Mouse (Mus musculus): Measurements from ENCODE around the gene Pced1a. TPM values are rescaled to one million over a fixed set of nuclear protein-coding genes. Genes with fewer than 3 reads are reported as not detected.

The Pced1a gene
- total and polyA plus RNA-seq, 3 experiments = 11.6 to 17.1 (median 15.3) TPM

DNA sequence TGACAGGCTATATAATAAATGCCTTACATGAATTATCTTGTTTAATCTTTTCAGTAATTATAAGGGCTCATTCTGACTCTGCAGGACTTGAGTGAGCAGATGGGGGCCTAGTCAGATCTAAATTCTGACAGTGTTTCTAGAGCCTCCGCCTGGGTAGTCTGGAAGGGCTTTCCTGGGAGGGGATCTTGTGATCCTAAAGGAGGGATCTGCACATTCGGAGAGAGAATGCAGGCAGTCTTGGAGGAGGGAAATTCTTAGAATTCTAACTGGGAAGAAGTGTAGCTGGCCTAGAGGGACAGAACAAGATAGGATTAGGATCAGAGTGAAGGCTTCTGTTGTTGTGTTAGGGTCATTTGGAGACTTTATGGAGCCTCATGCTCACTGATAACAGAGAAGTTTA lies 27.8 kb upstream of the Pced1a start:
- dilution Hi-C loops (cut with MboI; ENCODE audit: extremely low pct_ligation_motif_present, extremely low pct_unique_long_range_greater_than_20kb, low sequenced_read_pairs) (no loop called here), in situ Hi-C loops (cut with MboI; ENCODE audit: low pct_ligation_motif_present, low pct_unique_long_range_greater_than_20kb, low sequenced_read_pairs) (no loop called here)
- TF ChIP-seq MAX (IDR thresholded peaks at IDR 0.05; ENCODE audit: low read length) (no peak), JUND (conservative IDR thresholded peaks at IDR 0.05; ENCODE audit: low read depth, low read length) (no peak), TBP (conservative IDR thresholded peaks at IDR 0.05; ENCODE audit: low read depth, low read length) (no peak), USF2 (conservative IDR thresholded peaks at IDR 0.05; ENCODE audit: low read depth, low read length) (no peak), SIN3A (IDR thresholded peaks at IDR 0.05; ENCODE audit: low read length) (no peak), USF1 (IDR thresholded peaks at IDR 0.05; ENCODE audit: low read depth, low read length) (no peak), JUN (IDR thresholded peaks at IDR 0.05; ENCODE audit: insufficient read depth, low read depth, low read length) (no peak), ZMIZ1 (IDR thresholded peaks at IDR 0.05; ENCODE audit: low read depth, low read length) (no peak), E2F4 (IDR thresholded peaks at IDR 0.05; ENCODE audit: insufficient replicate concordance, low read depth, low read length) (no peak), CTCF (conservative IDR thresholded peaks at IDR 0.05 in 1 of 2, IDR thresholded peaks at IDR 0.05 in 1 of 2; ENCODE audit: low read depth in 2 of 2, low read length in 2 of 2) (no peak), POLR2A (IDR thresholded peaks at IDR 0.05; ENCODE audit: low read depth, low read length) (no peak), RAD21 (IDR thresholded peaks at IDR 0.05; ENCODE audit: low read depth, low read length) (no peak), POLR2AphosphoS2 (IDR thresholded peaks at IDR 0.05; ENCODE audit: low read depth, low read length) (no peak), EP300 (IDR thresholded peaks at IDR 0.05; ENCODE audit: low read length) (no peak), IRF4 (IDR thresholded peaks at IDR 0.05; ENCODE audit: low read depth, low read length) (no peak)
- no peak overlapping the region for H3K27ac ChIP-seq (ENCODE audit: insufficient read depth, low read depth)
- no peak overlapping the region for H3K4me3 ChIP-seq (replicated peaks in 1 of 3; ENCODE audit: low read depth in 2 of 3, low read length in 2 of 3, poor library complexity in 1 of 3)
- H3K36me3 ChIP-seq (replicated peaks in 1 of 2; ENCODE audit: control insufficient read depth in 1 of 2, insufficient read depth in 1 of 2, low read length in 1 of 2) = peaks cover 0 to 8% of the 10 kb centered on the region in 2 experiments
- H3K4me1 ChIP-seq (ENCODE audit: control insufficient read depth in 1 of 2, insufficient read depth in 2 of 2) = peaks cover 0 to 32% of the 10 kb centered on the region in 2 experiments; a peak in 2 of 4 replicates
- H3K9ac ChIP-seq (ENCODE audit: insufficient read depth, low read depth) = no peak overlapping the region
- H3K9me3 ChIP-seq (replicated peaks; ENCODE audit: low read length) = no peaks in the 10 kb centered on the region
- DNase-seq (ENCODE audit: extremely low read depth) = no peak
- H3K27me3 ChIP-seq (replicated peaks) = no peaks in the 10 kb centered on the region
- no peak overlapping the region for H3K4me2 ChIP-seq (ENCODE audit: insufficient read depth, low read depth, poor library complexity, severe bottlenecking)
- peaks cover 20% of the 10 kb centered on the region for H3K79me2 ChIP-seq (replicated peaks; ENCODE audit: control insufficient read depth, extremely low read depth, insufficient read depth, poor library complexity, severe bottlenecking)

DNA sequence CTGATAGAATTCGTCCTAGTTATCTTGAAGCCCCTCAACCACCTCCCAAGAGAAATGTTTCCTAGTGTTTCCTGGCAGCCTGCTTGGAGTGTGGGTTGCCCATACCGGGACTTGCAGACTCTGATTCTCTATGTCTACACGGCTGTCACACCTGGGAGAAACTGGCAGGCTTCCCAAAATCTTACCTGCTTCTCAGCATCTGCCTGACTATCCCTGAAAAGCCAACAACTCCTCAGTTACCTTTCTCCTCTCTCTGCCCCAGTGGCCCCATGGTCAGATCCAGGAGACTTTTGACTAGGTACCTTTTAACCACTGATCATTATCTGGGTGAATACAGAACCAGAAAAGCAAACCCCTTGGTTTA lies 27.2 kb upstream of the Pced1a start:
- in situ Hi-C loops (cut with MboI; ENCODE audit: low pct_ligation_motif_present, low pct_unique_long_range_greater_than_20kb, low sequenced_read_pairs) (no loop called here), dilution Hi-C loops (cut with MboI; ENCODE audit: extremely low pct_ligation_motif_present, extremely low pct_unique_long_range_greater_than_20kb, low sequenced_read_pairs) (no loop called here)
- no peak overlapping the region for H3K4me3 ChIP-seq (replicated peaks in 1 of 3; ENCODE audit: low read depth in 2 of 3, low read length in 2 of 3, poor library complexity in 1 of 3)
- peak overlapping the region; percentile 74; the same call in 1 of the 2 replicates for H3K4me2 ChIP-seq (ENCODE audit: insufficient read depth, low read depth, poor library complexity, severe bottlenecking)
- H3K4me1 ChIP-seq (ENCODE audit: control insufficient read depth in 1 of 2, insufficient read depth in 2 of 2) = peaks cover 0 to 32% of the 10 kb centered on the region in 2 experiments; a peak in 2 of 4 replicates
- H3K27ac ChIP-seq (ENCODE audit: insufficient read depth, low read depth) = no peak overlapping the region
- H3K27me3 ChIP-seq (replicated peaks) = no peaks in the 10 kb centered on the region
- DNase-seq (ENCODE audit: extremely low read depth) = no peak
- TF ChIP-seq MEF2A (IDR thresholded peaks at IDR 0.05; ENCODE audit: borderline replicate concordance, low read depth, low read length) = no peak
- TF ChIP-seq CHD1 (IDR thresholded peaks at IDR 0.05; ENCODE audit: low read depth, low read length) = no peak
- no peak for TF ChIP-seq NRF1 (IDR thresholded peaks at IDR 0.05; ENCODE audit: low read depth, low read length)
- no peaks in the 10 kb centered on the region for H3K9me3 ChIP-seq (replicated peaks; ENCODE audit: low read length)
- no peak overlapping the region; the same call in 1 of the 2 replicates for H3K9ac ChIP-seq (ENCODE audit: insufficient read depth, low read depth)
- H3K79me2 ChIP-seq (replicated peaks; ENCODE audit: control insufficient read depth, extremely low read depth, insufficient read depth, poor library complexity, severe bottlenecking) = peaks cover 20% of the 10 kb centered on the region
- peaks cover 0 to 6% of the 10 kb centered on the region in 2 experiments for H3K36me3 ChIP-seq (replicated peaks in 1 of 2; ENCODE audit: control insufficient read depth in 1 of 2, insufficient read depth in 1 of 2, low read length in 1 of 2)
